Mouse (Mus musculus) forebrain, embryonic 10.5 days (tissue): ENCODE results near the gene AF067063. TPM values are rescaled to one million over a fixed set of nuclear protein-coding genes. Genes with fewer than 3 reads are reported as not detected.

ENCODE experiments used
- DNase-seq: peaks from one replicate; pipeline ENCODE4 v3.0.0-alpha.2; 2017; ENCODE audit warnings: low spot score; ENCODE audit errors: extremely low spot score
- H3K27ac ChIP-seq: fragments of 300-500 bp; sonication (generic); 2 replicates; pipeline ENCODE4 v1.5.1; 2016; ENCODE audit warnings: mild to moderate bottlenecking
- H3K27me3 ChIP-seq: fragments of 300-500 bp; sonication (generic); 2 replicates; pipeline ENCODE4 v1.6.1; 2016; ENCODE audit warnings: mild to moderate bottlenecking; ENCODE audit not compliant: poor library complexity, severe bottlenecking
- H3K36me3 ChIP-seq: fragments of 300-500 bp; sonication (generic); replicated peaks from 2 replicates; pipeline ENCODE4 v1.6.1; 2016; ENCODE audit warnings: mild to moderate bottlenecking, moderate library complexity
- H3K4me1 ChIP-seq: fragments of 300-500 bp; sonication (generic); 2 replicates; pipeline ENCODE4 v1.6.1; 2016
- H3K4me3 ChIP-seq: fragments of 300-500 bp; sonication (generic); 2 replicates; pipeline ENCODE4 v1.5.1; 2016; ENCODE audit warnings: mild to moderate bottlenecking, moderate library complexity
- H3K9me3 ChIP-seq: fragments of 300-500 bp; sonication (generic); 2 replicates; pipeline ENCODE4 v1.6.1; 2016; ENCODE audit warnings: mild to moderate bottlenecking, moderate library complexity
- WGBS: fragments of 180-500 bp; shearing (Covaris S2); methylation state at CpG from one replicate; pipeline ENCODE4 v1.1.7; 2016; 5-methylcytosine and 5-hydroxymethylcytosine counted together
- polyA plus RNA-seq: library from polyadenylated mRNA; unstranded; fragments of >200 nt; fragmentation: Nextera tagmentation; extraction: Ambion mirVana; gene quantifications from 2 replicates; pipeline ENCODE4 v1.2.1, GENCODE M21; 2016

AF067063 gene
- polyA plus RNA-seq, 1 experiment from 2014 or later, result not detected

- WGBS, result 86% methylated on average over 5 of the region's 5 CpGs
Measured at GRCm38 (mm10) chr13:119792791-119793404, 37.1 kb downstream of the AF067063 start.

GRCm38 (mm10) chr13:119791580-119792135, 38.4 kb downstream of the AF067063 start:
- DNase-seq, result peak; percentile 34
- Histone ChIP-seq H3K27ac (peak overlapping the region; percentile 98), H3K27me3 (no peaks in the 10 kb centered on the region), H3K4me1 (peaks cover 25% of the 10 kb centered on the region), H3K4me3 (peak overlapping the region; percentile 88), H3K36me3 (peaks cover 29% of the 10 kb centered on the region), H3K9me3 (no peaks in the 10 kb centered on the region)
- 5% methylated on average over 18 of the region's 18 CpGs for WGBS

More at GRCm38 (mm10) chr13:119792791-119793404, 37.1 kb downstream of the AF067063 start:
- H3K36me3 ChIP-seq, result peaks cover 16% of the 10 kb centered on the region
- no peak for DNase-seq
- H3K4me3 ChIP-seq, result no peak overlapping the region
- H3K27me3 ChIP-seq, result no peaks in the 10 kb centered on the region
- peaks cover 25% of the 10 kb centered on the region for H3K4me1 ChIP-seq
- no peaks in the 10 kb centered on the region for H3K9me3 ChIP-seq
- no peak overlapping the region for H3K27ac ChIP-seq

GRCm38 (mm10) chr13:119790761-119791579, 39.0 kb downstream of the AF067063 start, which contains the start of gene Zfp131:
Gene Zfp131 (minus strand): TSS chr13:119790889.
- peak within 1 kb of the TSS; percentile 88 for H3K4me3 ChIP-seq
- DNase-seq, result peak; percentile 94
- peak within 1 kb of the TSS; percentile 98 for H3K27ac ChIP-seq
- peaks cover 25% of the 10 kb centered on the region for H3K4me1 ChIP-seq
- peaks cover 36% of the 10 kb centered on the region for H3K36me3 ChIP-seq
- under 1% methylated on average over 81 of the region's 86 CpGs for WGBS
- no peaks in the 10 kb centered on the region for H3K27me3 ChIP-seq
- H3K9me3 ChIP-seq, result no peaks in the 10 kb centered on the region

GRCm38 (mm10) chr13:119789851-119790717, 39.9 kb downstream of the AF067063 start:
- Histone ChIP-seq H3K9me3 (no peaks in the 10 kb centered on the region), H3K27ac (peak overlapping the region; percentile 98), H3K27me3 (no peaks in the 10 kb centered on the region), H3K4me3 (peak overlapping the region; percentile 88), H3K4me1 (peaks cover 25% of the 10 kb centered on the region), H3K36me3 (peaks cover 44% of the 10 kb centered on the region)
- DNase-seq, result no peak
- WGBS, result 2% methylated on average over 56 of the region's 66 CpGs

- DNase-seq, result no peak
- no peak overlapping the region for H3K27ac ChIP-seq
- 89% methylated on average over 4 of the region's 4 CpGs for WGBS
- no peaks in the 10 kb centered on the region for H3K27me3 ChIP-seq
- H3K4me1 ChIP-seq, result no peaks in the 10 kb centered on the region
- peaks cover 99% of the 10 kb centered on the region for H3K36me3 ChIP-seq
- no peak overlapping the region for H3K4me3 ChIP-seq
- H3K9me3 ChIP-seq, result no peaks in the 10 kb centered on the region
Measured at GRCm38 (mm10) chr13:119783581-119783980, 46.4 kb downstream of the AF067063 start.

Other genes with a start within 250 kb of the AF067063 start
- gene Ccl28, start 206.4 kb downstream of the AF067063 start, polyA plus RNA-seq, result 0.06 and 0.19 TPM in 2 replicates
- gene Hmgcs1, start 139.8 kb downstream of the AF067063 start, polyA plus RNA-seq, result 340 and 341 TPM in 2 replicates
- 3.3 and 3.5 TPM in 2 replicates for gene Nim1k, start 74.3 kb downstream of the AF067063 start, polyA plus RNA-seq
- 42.7 and 44.4 TPM in 2 replicates for gene Zfp131, start 39.3 kb downstream of the AF067063 start, polyA plus RNA-seq
- gene D13Ertd608e, start 5.8 kb upstream of the AF067063 start, polyA plus RNA-seq, result not detected in 2 replicates
- gene Tcstv1, start 64.6 kb upstream of the AF067063 start, polyA plus RNA-seq, result not detected in 2 replicates
- not detected in 2 replicates for gene Gm21761, start 99.1 kb upstream of the AF067063 start, polyA plus RNA-seq
- gene B020031M17Rik, start 120.6 kb upstream of the AF067063 start, polyA plus RNA-seq, result not detected in 2 replicates
- not detected in 2 replicates for gene Gm36079, start 196.8 kb upstream of the AF067063 start, polyA plus RNA-seq
- not detected in 2 replicates for gene Gm21188, start 222.0 kb upstream of the AF067063 start, polyA plus RNA-seq